Mouse (Mus musculus) erythroid progenitor cell, adult 5-6 weeks (primary cell): Measurements from ENCODE around the gene Gc. TPM values are rescaled to one million over a fixed set of nuclear protein-coding genes. Genes with fewer than 3 reads are reported as not detected.

Experiments
- ATAC-seq: replicated peaks from 2 replicates; pipeline ENCODE4 v1.8.0; 2016; ENCODE audit warnings: moderate number of reproducible peaks, mild to moderate bottlenecking, moderate TSS enrichment, inconsistent platforms; ENCODE audit not compliant: poor library complexity, low FRiP score, severe bottlenecking
- total RNA-seq, 2 experiments: library from RNA; stranded (forward) in 1 of 2; stranded (reverse) in 1 of 2; fragments of 150-400 nt in 1 of 2; fragments of 186-747, 209-891 nt in 1 of 2; gene quantifications; 2 replicates each; pipeline versions ENCODE4 v1.2.3 to v1.2.4; 2015 to 2017; ENCODE audit warnings: low replicate concordance in 2 of 2

Gene Gc
- total RNA-seq (2015; ENCODE audit: low replicate concordance): not detected in 2 replicates
- not detected in 2 replicates for total RNA-seq (2017; ENCODE audit: low replicate concordance)

DNA sequence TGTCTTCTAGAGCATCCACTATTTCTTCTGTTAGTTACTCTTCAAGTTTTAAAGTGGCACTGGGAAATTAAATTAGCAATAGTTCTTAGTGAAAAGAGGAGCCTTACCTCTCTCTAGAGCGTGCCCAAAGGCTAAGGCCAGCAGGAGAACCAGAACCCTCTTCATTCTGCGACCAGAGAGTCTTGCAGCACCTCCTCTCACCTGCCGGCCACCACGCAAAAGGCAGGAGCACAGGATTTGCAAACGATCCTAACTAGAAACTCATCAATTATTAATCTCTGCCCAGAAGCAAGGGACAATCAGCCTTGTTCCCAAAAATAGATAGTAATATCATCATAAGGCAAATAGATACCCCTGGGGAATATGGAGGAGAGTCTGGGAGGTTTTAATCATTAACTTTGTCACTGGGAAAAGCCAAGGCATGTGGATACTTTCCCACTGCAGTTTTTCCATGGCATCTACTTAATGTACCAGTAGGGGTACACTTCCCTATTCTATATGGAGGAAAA is at the start of gene Gc:
Gc (minus strand) TSS at position 345 of the 509 bp plus-strand sequence.
- no peak for ATAC-seq

GRCm38 (mm10) chr5:89500182-89500581 is 42.5 kb upstream of the Gc start:
- ATAC-seq: no peak

DNA sequence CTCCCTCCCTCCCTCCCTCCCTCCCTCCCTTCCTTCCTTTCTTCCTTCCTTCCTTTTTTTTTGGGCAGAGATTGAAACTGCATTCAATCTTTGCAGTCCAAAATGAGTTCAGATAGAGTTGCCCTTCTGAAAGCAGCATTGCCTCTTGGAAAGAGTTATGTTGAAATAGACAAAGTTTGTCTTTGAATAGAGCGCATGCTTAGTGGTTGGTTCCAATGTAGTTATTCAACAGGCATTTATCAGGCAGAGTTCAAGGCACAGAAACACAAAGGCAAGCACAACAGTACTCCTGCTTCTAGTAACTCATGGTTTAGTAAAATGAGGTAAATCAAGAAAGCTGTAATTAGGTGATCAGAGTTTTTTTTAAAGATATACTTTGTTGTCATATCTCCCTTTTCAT is 34.9 kb upstream of the Gc start:
- no peak for ATAC-seq

GRCm38 (mm10) chr5:89470483-89470882 is 12.8 kb upstream of the Gc start:
- ATAC-seq: no peak

- ATAC-seq: no peak
These were observed 10.2 kb upstream of the Gc start for GRCm38 (mm10) chr5:89467886-89468285.

- ATAC-seq: no peak
These were observed 9.3 kb upstream of the Gc start for GRCm38 (mm10) chr5:89467045-89467444.

- no peak for ATAC-seq
These were observed 8.6 kb upstream of the Gc start for GRCm38 (mm10) chr5:89466275-89466674.

- ATAC-seq: no peak
These were observed 4.1 kb upstream of the Gc start for GRCm38 (mm10) chr5:89461817-89462216.

GRCm38 (mm10) chr5:89459591-89459990 is 1.9 kb upstream of the Gc start:
- no peak for ATAC-seq

DNA sequence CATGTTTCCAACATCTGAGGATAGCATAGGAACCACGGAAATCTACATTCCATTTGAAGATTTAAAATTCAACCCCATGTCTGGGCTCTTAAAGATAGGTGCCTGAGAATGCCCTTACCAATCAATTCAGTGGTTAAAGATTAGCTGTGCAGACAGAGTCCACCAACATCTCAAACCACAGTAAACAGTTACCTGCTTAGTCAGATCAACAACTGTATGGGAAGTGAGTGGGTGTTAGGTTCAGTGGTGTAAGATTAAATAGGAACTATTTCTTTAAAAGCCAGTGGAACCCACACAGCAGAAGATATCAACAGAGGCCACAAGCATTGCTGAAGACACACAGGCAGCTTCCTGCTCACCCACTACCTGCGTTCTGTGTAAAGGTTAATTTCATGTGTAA is 1.3 kb upstream of the Gc start:
- no peak for ATAC-seq

- no peak for ATAC-seq
These were observed 2.2 kb downstream of the Gc start for GRCm38 (mm10) chr5:89455526-89455925.

DNA sequence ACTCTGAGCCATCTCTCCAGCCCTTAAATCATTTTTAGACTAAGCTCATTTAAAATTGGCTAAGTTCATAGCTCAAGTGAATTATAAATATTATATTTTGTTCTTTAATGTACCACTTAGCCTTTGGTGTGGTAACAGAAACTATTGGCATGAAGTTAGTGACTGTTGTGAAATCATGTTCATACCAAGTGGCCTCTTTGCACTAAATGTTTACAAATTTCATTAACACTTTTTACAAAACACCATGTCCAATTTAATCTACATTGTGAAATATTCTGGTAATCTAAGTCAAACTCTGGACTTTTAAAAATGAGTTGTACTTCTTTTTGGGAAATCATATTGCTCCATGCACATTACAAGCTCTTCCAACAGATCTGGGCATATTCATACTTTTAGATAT is 6.9 kb downstream of the Gc start:
- no peak for ATAC-seq

- no peak for ATAC-seq
These were observed 8.4 kb downstream of the Gc start for GRCm38 (mm10) chr5:89449325-89449724.

DNA sequence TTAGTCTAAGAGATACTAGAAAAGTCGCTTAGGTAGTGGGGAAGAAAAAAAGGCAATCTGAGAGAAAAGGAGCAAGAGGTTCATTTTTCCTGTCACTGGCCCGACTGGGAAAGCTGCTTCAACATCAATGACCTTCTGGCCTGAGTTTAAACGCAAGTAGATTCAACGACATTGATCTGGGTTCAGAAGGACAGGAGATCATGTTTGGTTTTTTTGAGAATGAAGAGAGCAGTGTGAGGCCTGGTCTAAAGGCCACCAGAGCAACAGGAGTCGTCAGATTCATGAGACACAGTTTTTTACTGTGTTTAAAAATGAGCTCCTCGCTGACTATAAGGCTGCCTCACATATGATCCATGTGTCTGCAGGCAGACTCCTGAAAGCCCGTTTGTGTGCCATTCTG is 9.7 kb downstream of the Gc start:
- no peak for ATAC-seq

- ATAC-seq: no peak
These were observed 13.3 kb downstream of the Gc start for GRCm38 (mm10) chr5:89444360-89444759.

DNA sequence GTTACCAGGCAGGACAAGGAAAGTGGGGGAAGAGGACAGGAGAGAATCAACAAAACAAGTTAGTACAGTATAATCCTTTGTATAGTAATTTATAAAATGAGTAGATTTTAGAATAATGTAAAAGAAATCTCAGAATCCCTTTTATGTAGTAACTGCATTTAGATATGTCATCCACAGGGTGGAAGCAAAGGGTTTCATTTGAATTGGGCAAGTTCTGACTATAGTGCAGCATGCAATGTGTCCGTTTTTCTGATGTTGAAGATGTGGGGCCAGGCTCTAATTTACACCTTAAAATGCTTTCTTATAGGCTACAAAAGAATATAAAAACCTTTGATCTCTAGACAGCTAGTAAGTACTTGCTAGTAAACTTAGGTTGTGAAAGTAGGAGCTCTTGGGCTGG is 46.2 kb downstream of the Gc start:
- ATAC-seq: no peak

DNA sequence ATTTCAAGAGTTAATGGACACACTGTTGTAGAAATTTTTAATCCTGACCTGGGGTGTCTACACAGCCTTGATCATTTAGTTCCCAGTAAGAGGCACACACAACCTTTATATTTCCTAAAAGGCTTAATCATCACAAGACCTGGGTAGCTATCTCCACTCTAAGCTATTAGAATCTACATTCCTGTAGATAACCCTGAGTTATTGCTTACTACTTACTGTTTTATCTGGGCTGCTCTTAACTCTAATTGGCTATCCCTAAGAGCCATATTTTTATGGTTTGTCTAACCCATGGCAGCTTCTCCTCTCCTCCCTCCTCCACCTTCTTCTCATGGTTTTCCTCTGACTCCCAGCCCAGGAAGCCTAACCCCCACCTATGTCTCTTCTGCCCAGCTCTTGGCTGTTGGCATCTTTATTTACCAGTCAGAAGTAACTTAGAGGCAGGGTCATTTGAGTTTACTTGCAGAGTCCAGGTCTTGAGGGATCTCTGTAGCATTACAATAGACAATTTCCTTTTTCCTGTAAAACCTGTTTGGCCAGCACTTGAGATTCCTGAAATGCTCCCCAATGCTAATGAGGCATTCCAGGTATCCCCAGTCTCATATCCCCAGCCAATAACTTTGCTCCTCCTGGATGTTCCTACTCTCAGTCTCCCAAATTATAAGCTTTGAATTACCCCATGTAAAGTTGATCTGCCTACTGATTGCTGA is 50.2 kb downstream of the Gc start:
- no peak for ATAC-seq

- ATAC-seq: no peak
These were observed 52.6 kb downstream of the Gc start for GRCm38 (mm10) chr5:89405132-89405531.

DNA sequence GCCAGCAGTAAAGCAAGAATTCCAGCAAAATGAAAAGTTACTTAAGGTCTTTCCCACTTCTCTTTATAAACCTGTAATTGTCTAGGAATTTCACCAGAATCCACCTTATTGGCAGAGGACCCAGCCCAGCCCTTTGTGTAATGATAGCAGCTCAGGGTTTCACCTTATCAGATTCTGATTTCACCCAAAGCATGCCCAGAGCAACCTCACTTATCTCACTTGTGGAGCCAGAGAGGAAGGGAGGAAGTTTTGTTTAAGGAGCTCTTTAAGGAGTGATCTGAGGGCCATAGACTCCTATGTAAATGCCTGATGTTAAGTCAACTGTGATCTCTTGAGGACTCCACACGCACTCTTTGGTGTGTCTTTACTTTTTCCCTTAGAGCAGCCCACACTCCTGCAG is 67.3 kb downstream of the Gc start:
- ATAC-seq: no peak

DNA sequence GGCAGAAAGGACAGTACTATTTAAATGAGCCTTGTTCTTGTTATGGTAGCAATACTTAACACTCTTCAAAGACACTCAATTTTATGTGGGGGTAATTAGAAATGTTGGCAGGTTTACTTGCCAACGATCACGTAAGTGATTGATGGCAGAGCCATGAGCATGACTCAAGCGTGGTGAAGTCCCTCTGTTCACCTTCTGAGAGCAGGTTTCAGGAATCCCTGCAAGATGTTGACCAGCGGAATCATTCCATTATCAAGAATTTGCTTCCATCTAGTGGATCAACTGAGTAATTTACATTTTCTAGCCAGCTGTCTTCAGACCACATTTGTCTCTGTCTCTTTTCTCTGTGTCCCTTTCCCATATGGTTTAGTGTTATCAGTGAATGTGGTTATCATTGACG is 73.5 kb downstream of the Gc start:
- ATAC-seq: no peak

DNA sequence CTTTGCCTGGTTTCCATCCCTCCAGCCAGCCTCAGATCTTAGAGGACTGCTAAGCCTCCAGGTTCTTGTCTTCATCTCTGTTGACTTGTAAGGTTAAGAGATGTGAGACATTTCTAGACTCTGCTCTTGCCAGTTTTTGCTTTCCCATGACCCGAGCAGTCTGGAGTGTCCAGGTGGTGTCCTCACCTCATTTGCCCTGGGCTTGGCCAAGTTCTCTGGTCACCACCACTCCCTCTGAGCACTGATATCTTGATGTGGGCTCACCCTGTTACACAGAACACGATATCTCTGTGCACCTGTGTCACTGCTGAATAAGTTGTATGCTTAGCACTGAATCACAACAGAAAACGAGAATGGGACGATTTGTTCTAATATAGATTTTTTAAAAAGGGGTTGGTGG is 76.4 kb downstream of the Gc start:
- no peak for ATAC-seq

- no peak for ATAC-seq
These were observed 87.6 kb downstream of the Gc start for GRCm38 (mm10) chr5:89370140-89370539.
